Mouse (Mus musculus) heart, embryonic 13.5 days (tissue): ENCODE measurements around the gene Fgf22. TPM values are rescaled to one million over a fixed set of nuclear protein-coding genes. Genes with fewer than 3 reads are reported as not detected.

Experiments
- ATAC-seq: fragments of 200-750 bp; cut with Nextera tagmentation; 2 replicates; pipeline ENCODE4 v1.8.0; 2017; ENCODE audit warnings: moderate TSS enrichment; ENCODE audit not compliant: insufficient number of reproducible peaks, low FRiP score, low TSS enrichment; ENCODE audit errors: extremely low read depth
- H3K27ac ChIP-seq: fragments of 300-500 bp; sonication (generic); replicated peaks from 2 replicates; pipeline ENCODE4 v1.5.1; 2015; ENCODE audit warnings: moderate library complexity, mild to moderate bottlenecking, inconsistent platforms
- H3K27me3 ChIP-seq: fragments of 300-500 bp; sonication (generic); replicated peaks from 2 replicates; pipeline ENCODE4 v1.6.1; 2015; ENCODE audit warnings: mild to moderate bottlenecking, inconsistent platforms
- H3K36me3 ChIP-seq: fragments of 300-500 bp; sonication (generic); 2 replicates; pipeline ENCODE4 v1.6.1; 2015; ENCODE audit warnings: mild to moderate bottlenecking, inconsistent platforms
- H3K4me1 ChIP-seq: fragments of 300-500 bp; sonication (generic); 2 replicates; pipeline ENCODE4 v1.6.1; 2015; ENCODE audit warnings: inconsistent platforms
- H3K4me2 ChIP-seq: fragments of 300-500 bp; sonication (generic); 2 replicates; pipeline ENCODE4 v1.6.1; 2015; ENCODE audit warnings: inconsistent platforms, mild to moderate bottlenecking, moderate library complexity
- H3K4me3 ChIP-seq: fragments of 300-500 bp; sonication (generic); 2 replicates; pipeline ENCODE4 v1.5.1; 2015; ENCODE audit warnings: moderate library complexity, mild to moderate bottlenecking, inconsistent platforms
- H3K9ac ChIP-seq: fragments of 300-500 bp; sonication (generic); 2 replicates; pipeline ENCODE4 v1.6.1; 2015; ENCODE audit warnings: inconsistent platforms, mild to moderate bottlenecking, moderate library complexity
- H3K9me3 ChIP-seq: fragments of 300-500 bp; sonication (generic); 2 replicates; pipeline ENCODE4 v1.6.1; 2016; ENCODE audit warnings: inconsistent platforms
- WGBS: fragments of 180-500 bp; shearing (Covaris S2); methylation state at CpG from one replicate; pipeline ENCODE4 v1.1.7; 2015; ENCODE audit warnings: mixed read lengths; 5-methylcytosine and 5-hydroxymethylcytosine counted together
- polyA plus RNA-seq: library from polyadenylated mRNA; unstranded; fragments of >200 nt; fragmentation: Nextera tagmentation; extraction: Ambion mirVana; gene quantifications from 2 replicates; pipeline ENCODE4 v1.2.1, GENCODE M21; 2015

Fgf22 gene
- 0.17 TPM in 1 of 2 replicates, not detected in the other for polyA plus RNA-seq

- no peak within 1 kb of the TSS for H3K27ac ChIP-seq
- peaks cover 4% of the 10 kb centered on the region for H3K27me3 ChIP-seq
- peak; percentile 52 for ATAC-seq
- peak within 1 kb of the TSS; percentile 45 for H3K4me3 ChIP-seq
- WGBS, result 4% methylated on average over 36 of the region's 36 CpGs
- H3K9me3 ChIP-seq, result no peaks in the 10 kb centered on the region
- peaks cover 7% of the 10 kb centered on the region for H3K4me1 ChIP-seq
- peak within 1 kb of the TSS; percentile 74 for H3K4me2 ChIP-seq
- peak within 1 kb of the TSS; percentile 73 for H3K9ac ChIP-seq
- H3K36me3 ChIP-seq, result peaks cover 43% of the 10 kb centered on the region
These were observed at the start of gene Fgf22 for GRCm38 (mm10) chr10:79754856-79755516. TSS of gene Fgf22 (plus strand) at chr10:79755076.

- peak; percentile 30; the same call in 1 of the 2 replicates for ATAC-seq
- peak overlapping the region; percentile 95 for H3K9ac ChIP-seq
- H3K4me3 ChIP-seq, result peak overlapping the region; percentile 75
- H3K4me2 ChIP-seq, result peak overlapping the region; percentile 97
- peaks cover 68% of the 10 kb centered on the region for H3K4me1 ChIP-seq
- H3K27ac ChIP-seq, result peak overlapping the region; percentile 84
- peaks cover 48% of the 10 kb centered on the region for H3K36me3 ChIP-seq
- WGBS, result 63% methylated on average over 5 of the region's 5 CpGs
- H3K9me3 ChIP-seq, result no peaks in the 10 kb centered on the region
- no peaks in the 10 kb centered on the region for H3K27me3 ChIP-seq
These were observed 48.9 kb upstream of the Fgf22 start for GRCm38 (mm10) chr10:79705951-79706350.

GRCm38 (mm10) chr10:79706406-79707094, 48.3 kb upstream of the Fgf22 start:
- peaks cover 54% of the 10 kb centered on the region for H3K36me3 ChIP-seq
- H3K27me3 ChIP-seq, result no peaks in the 10 kb centered on the region
- no peaks in the 10 kb centered on the region for H3K9me3 ChIP-seq
- peak overlapping the region; percentile 97 for H3K4me2 ChIP-seq
- WGBS, result 57% methylated on average over 5 of the region's 5 CpGs
- H3K27ac ChIP-seq, result peak overlapping the region; percentile 84
- peak overlapping the region; percentile 95 for H3K9ac ChIP-seq
- no peak for ATAC-seq
- H3K4me1 ChIP-seq, result peaks cover 62% of the 10 kb centered on the region
- H3K4me3 ChIP-seq, result peak overlapping the region; percentile 75

- H3K27ac ChIP-seq, result peak overlapping the region; percentile 84
- H3K4me3 ChIP-seq, result peak overlapping the region; percentile 75
These were observed 47.7 kb upstream of the Fgf22 start for GRCm38 (mm10) chr10:79707162-79707561.

GRCm38 (mm10) chr10:79707759-79708158, 47.1 kb upstream of the Fgf22 start:
- Histone ChIP-seq H3K36me3 (peaks cover 60% of the 10 kb centered on the region), H3K4me1 (peaks cover 67% of the 10 kb centered on the region), H3K9ac (peak overlapping the region; percentile 95), H3K9me3 (no peaks in the 10 kb centered on the region), H3K4me3 (peak overlapping the region; percentile 75), H3K27me3 (no peaks in the 10 kb centered on the region), H3K27ac (peak overlapping the region; percentile 84; the same call in 1 of the 2 replicates), H3K4me2 (peak overlapping the region; percentile 97)
- no peak for ATAC-seq
- 45% methylated on average over 4 of the region's 4 CpGs for WGBS

More at GRCm38 (mm10) chr10:79707162-79707561, 47.7 kb upstream of the Fgf22 start:
- ATAC-seq, result no peak
- WGBS, result 69% methylated on average over 1 of the region's 1 CpGs
- no peaks in the 10 kb centered on the region for H3K9me3 ChIP-seq
- H3K27me3 ChIP-seq, result no peaks in the 10 kb centered on the region
- H3K4me2 ChIP-seq, result peak overlapping the region; percentile 97
- peaks cover 60% of the 10 kb centered on the region for H3K36me3 ChIP-seq
- peak overlapping the region; percentile 95 for H3K9ac ChIP-seq
- H3K4me1 ChIP-seq, result peaks cover 61% of the 10 kb centered on the region

- 70% methylated on average over 21 of the region's 21 CpGs for WGBS
- Histone ChIP-seq H3K4me2 (peak overlapping the region; percentile 97), H3K4me1 (peaks cover 73% of the 10 kb centered on the region), H3K9me3 (no peaks in the 10 kb centered on the region), H3K27ac (peak overlapping the region; percentile 73), H3K9ac (peak overlapping the region; percentile 64), H3K27me3 (peaks cover 2% of the 10 kb centered on the region; the same call in 1 of the 2 replicates), H3K4me3 (peak overlapping the region; percentile 27), H3K36me3 (peaks cover 60% of the 10 kb centered on the region)
- no peak for ATAC-seq
These were observed 46.2 kb upstream of the Fgf22 start for GRCm38 (mm10) chr10:79708668-79709067.

GRCm38 (mm10) chr10:79709307-79709706, 45.6 kb upstream of the Fgf22 start:
- ATAC-seq, result 0 out of 2 replicates have a peak, but pooled peaks have one; percentile 4
- Histone ChIP-seq H3K27ac (peak overlapping the region; percentile 73), H3K9me3 (no peaks in the 10 kb centered on the region), H3K4me2 (peak overlapping the region; percentile 97), H3K4me1 (peaks cover 73% of the 10 kb centered on the region), H3K9ac (peak overlapping the region; percentile 64), H3K4me3 (peak overlapping the region; percentile 27), H3K36me3 (peaks cover 60% of the 10 kb centered on the region), H3K27me3 (peaks cover 8% of the 10 kb centered on the region)
- 15% methylated on average over 7 of the region's 7 CpGs for WGBS

- no peak for ATAC-seq
- Histone ChIP-seq H3K4me1 (peaks cover 62% of the 10 kb centered on the region), H3K4me2 (no peak overlapping the region), H3K27me3 (peaks cover 35% of the 10 kb centered on the region), H3K9me3 (no peaks in the 10 kb centered on the region), H3K4me3 (no peak overlapping the region), H3K36me3 (peaks cover 51% of the 10 kb centered on the region), H3K27ac (no peak overlapping the region), H3K9ac (no peak overlapping the region)
- 77% methylated on average over 1 of the region's 1 CpGs for WGBS
These were observed 42.8 kb upstream of the Fgf22 start for GRCm38 (mm10) chr10:79712029-79712428.

GRCm38 (mm10) chr10:79712499-79713126, 42.3 kb upstream of the Fgf22 start:
- 10% methylated on average over 6 of the region's 6 CpGs for WGBS
- Histone ChIP-seq H3K9ac (no peak overlapping the region), H3K4me2 (peak overlapping the region; percentile 1; the same call in 1 of the 2 replicates), H3K27ac (no peak overlapping the region), H3K27me3 (peaks cover 41% of the 10 kb centered on the region), H3K36me3 (peaks cover 46% of the 10 kb centered on the region), H3K4me1 (peaks cover 62% of the 10 kb centered on the region), H3K4me3 (no peak overlapping the region), H3K9me3 (no peaks in the 10 kb centered on the region)
- 0 out of 2 replicates have a peak, but pooled peaks have one; percentile 7 for ATAC-seq

- H3K9me3 ChIP-seq, result no peaks in the 10 kb centered on the region
- H3K27ac ChIP-seq, result no peak overlapping the region
- H3K36me3 ChIP-seq, result peaks cover 41% of the 10 kb centered on the region
- no peak overlapping the region for H3K9ac ChIP-seq
- H3K4me2 ChIP-seq, result no peak overlapping the region; the same call in 1 of the 2 replicates
- 17% methylated on average over 1 of the region's 1 CpGs for WGBS
- H3K4me3 ChIP-seq, result no peak overlapping the region
- no peak for ATAC-seq
- H3K27me3 ChIP-seq, result peaks cover 47% of the 10 kb centered on the region
- peaks cover 59% of the 10 kb centered on the region for H3K4me1 ChIP-seq
These were observed 41.7 kb upstream of the Fgf22 start for GRCm38 (mm10) chr10:79713163-79713562.

- H3K27me3 ChIP-seq, result peaks cover 65% of the 10 kb centered on the region
- no peak overlapping the region for H3K4me3 ChIP-seq
- H3K9me3 ChIP-seq, result no peaks in the 10 kb centered on the region
- no peak overlapping the region for H3K27ac ChIP-seq
- peaks cover 41% of the 10 kb centered on the region for H3K4me1 ChIP-seq
- peaks cover 22% of the 10 kb centered on the region for H3K36me3 ChIP-seq
- no peak overlapping the region for H3K4me2 ChIP-seq
- no peak overlapping the region for H3K9ac ChIP-seq
- WGBS, result 56% methylated on average over 4 of the region's 4 CpGs
- ATAC-seq, result no peak
These were observed 39.9 kb upstream of the Fgf22 start for GRCm38 (mm10) chr10:79714996-79715395.
